Mouse (Mus musculus) ES-E14 (cell line): ENCODE measurements around the gene Tcte2. TPM values are rescaled to one million over a fixed set of nuclear protein-coding genes. Genes with fewer than 3 reads are reported as not detected.

Source experiments
- DNase-seq: peaks from one replicate; pipeline ENCODE4 v3.0.0-alpha.2; 2013; ENCODE audit warnings: low read depth, low spot score
- H3K27ac ChIP-seq: 2 replicates; pipeline ENCODE4 v1.5.1; 2012; ENCODE audit warnings: low read depth, mild to moderate bottlenecking, low read length, moderate library complexity, mixed read lengths; ENCODE audit not compliant: poor library complexity, insufficient read depth, severe bottlenecking
- H3K36me3 ChIP-seq: 2 replicates; pipeline ENCODE4 v1.6.1; 2012; ENCODE audit warnings: mild to moderate bottlenecking, low read length, moderate library complexity, mixed read lengths; ENCODE audit not compliant: control insufficient read depth, poor library complexity, insufficient read depth, severe bottlenecking
- H3K4me1 ChIP-seq, 2 experiments: fragments of 150-350 bp in 1 of 2; sonication (generic) in 1 of 2; 2 replicates each; pipeline ENCODE4 v1.6.1; 2012; ENCODE audit warnings: low read length in 2 of 2, mild to moderate bottlenecking in 1 of 2, mixed read lengths in 1 of 2; ENCODE audit not compliant: control insufficient read depth in 2 of 2, insufficient read depth in 2 of 2, poor library complexity in 1 of 2
- H3K4me3 ChIP-seq, 2 experiments: fragments of 150-350 bp in 1 of 2; sonication (generic) in 1 of 2; 2 replicates each; pipeline ENCODE4 v1.5.1; 2012; ENCODE audit warnings: low read length in 2 of 2, low read depth in 1 of 2, mild to moderate bottlenecking in 1 of 2, mixed read lengths in 1 of 2; ENCODE audit not compliant: insufficient read depth in 1 of 2, poor library complexity in 1 of 2, severe bottlenecking in 1 of 2
- H3K9ac ChIP-seq: 2 replicates; pipeline ENCODE4 v1.6.1; 2012; ENCODE audit warnings: low read depth, mild to moderate bottlenecking, low read length, mixed read lengths; ENCODE audit not compliant: poor library complexity, insufficient read depth, severe bottlenecking
- H3K9me3 ChIP-seq: fragments of 150-350 bp; sonication (generic); 2 replicates; pipeline ENCODE4 v1.6.1; 2012; ENCODE audit warnings: low read depth, mild to moderate bottlenecking, low read length; ENCODE audit not compliant: control insufficient read depth, insufficient read depth
- CHD2 ChIP-seq: IDR thresholded peaks from 2 replicates; pipeline ENCODE4 v1.6.1; 2014; ENCODE audit warnings: mild to moderate bottlenecking, low read depth, low read length, inconsistent platforms
- HCFC1 ChIP-seq: IDR thresholded peaks from 2 replicates; pipeline ENCODE4 v1.6.1; 2012; ENCODE audit warnings: low read length, inconsistent platforms, borderline replicate concordance; ENCODE audit not compliant: insufficient read depth
- MAFK ChIP-seq: IDR thresholded peaks from 2 replicates; pipeline ENCODE4 v1.6.1; 2014; ENCODE audit warnings: mild to moderate bottlenecking, low read depth, low read length, inconsistent platforms; ENCODE audit not compliant: insufficient read depth
- ZC3H11A ChIP-seq: IDR thresholded peaks from 2 replicates; pipeline ENCODE4 v1.6.1; 2012; ENCODE audit warnings: low read depth, mild to moderate bottlenecking, inconsistent platforms, low read length, borderline replicate concordance
- ZNF384 ChIP-seq: IDR thresholded peaks from 2 replicates; pipeline ENCODE4 v1.6.1; 2012; ENCODE audit warnings: low read depth, low read length, inconsistent platforms
- in situ Hi-C, 2 experiments: fragments of 600-800 bp; cut with MboI; formaldehyde crosslinking; loops; one replicate each; pipeline ENCODE4 v1.15.1; 2025; ENCODE audit warnings: low sequenced_read_pairs in 2 of 2, inconsistent platforms in 1 of 2; ENCODE audit not compliant: unreplicated experiment in 2 of 2
- total RNA-seq: library from RNA; depleted of rRNA; stranded (reverse); fragments of 300-350 nt; gene quantifications from 2 replicates; pipeline ENCODE4 v1.2.3, GENCODE M21; 2012

Gene Tcte2
- total RNA-seq, 1 experiment, result 3.3 TPM

- Histone ChIP-seq H3K4me1 (no peaks in the 10 kb centered on the region), H3K9ac (no peak overlapping the region)
Measured at GRCm38 (mm10) chr17:13783469-13783868, 21.8 kb upstream of the Tcte2 start.

GRCm38 (mm10) chr17:13781948-13782347, 20.3 kb upstream of the Tcte2 start:
- in situ Hi-C loops, result no loop called here
- no peak for DNase-seq
- Histone ChIP-seq H3K9me3 (peaks cover 31% of the 10 kb centered on the region), H3K27ac (no peak overlapping the region), H3K9ac (no peak overlapping the region), H3K4me3 (no peak overlapping the region), H3K4me1 (no peaks in the 10 kb centered on the region), H3K36me3 (peaks cover 15% of the 10 kb centered on the region)
- no peak for TF ChIP-seq CHD2
- TF ChIP-seq ZC3H11A, result no peak
- TF ChIP-seq HCFC1, result no peak
- no peak for TF ChIP-seq MAFK
- TF ChIP-seq ZNF384, result no peak

More at GRCm38 (mm10) chr17:13783469-13783868, 21.8 kb upstream of the Tcte2 start:
- DNase-seq, result no peak
- peaks cover 31% of the 10 kb centered on the region for H3K9me3 ChIP-seq
- H3K27ac ChIP-seq, result no peak overlapping the region
- H3K36me3 ChIP-seq, result peaks cover 15% of the 10 kb centered on the region
- in situ Hi-C loops, result no loop called here
- H3K4me3 ChIP-seq, result no peak overlapping the region
- TF ChIP-seq CHD2 (no peak), MAFK (no peak), ZC3H11A (no peak), HCFC1 (no peak), ZNF384 (no peak)

GRCm38 (mm10) chr17:13778865-13779264, 17.2 kb upstream of the Tcte2 start:
- in situ Hi-C loops, result no loop called here
- H3K36me3 ChIP-seq, result peaks cover 3% of the 10 kb centered on the region; the same call in 1 of the 2 replicates
- peaks cover 5% of the 10 kb centered on the region for H3K9me3 ChIP-seq
- H3K4me3 ChIP-seq, result no peak overlapping the region
- no peak overlapping the region for H3K9ac ChIP-seq
- TF ChIP-seq ZC3H11A (no peak), CHD2 (no peak), MAFK (no peak), ZNF384 (no peak), HCFC1 (no peak)
- no peak for DNase-seq
- no peaks in the 10 kb centered on the region for H3K4me1 ChIP-seq
- no peak overlapping the region for H3K27ac ChIP-seq

GRCm38 (mm10) chr17:13777676-13778075, 16.1 kb upstream of the Tcte2 start:
- in situ Hi-C loops, result no loop called here
- Histone ChIP-seq H3K9me3 (peaks cover 1% of the 10 kb centered on the region; the same call in 1 of the 2 replicates), H3K9ac (no peak overlapping the region), H3K4me1 (no peaks in the 10 kb centered on the region), H3K36me3 (peaks cover 3% of the 10 kb centered on the region; the same call in 1 of the 2 replicates), H3K27ac (no peak overlapping the region), H3K4me3 (no peak overlapping the region)
- no peak for DNase-seq
- no peak for TF ChIP-seq ZNF384
- no peak for TF ChIP-seq CHD2
- TF ChIP-seq ZC3H11A, result no peak
- TF ChIP-seq MAFK, result no peak
- TF ChIP-seq HCFC1, result no peak

- H3K27ac ChIP-seq, result no peak overlapping the region
- no peak overlapping the region for H3K9ac ChIP-seq
- no peaks in the 10 kb centered on the region for H3K9me3 ChIP-seq
- TF ChIP-seq ZC3H11A (peak; percentile 37; the same call in 1 of the 2 replicates), CHD2 (no peak)
- no peak overlapping the region for H3K4me3 ChIP-seq
- no peaks in the 10 kb centered on the region for H3K4me1 ChIP-seq
- H3K36me3 ChIP-seq, result no peaks in the 10 kb centered on the region
- no peak for DNase-seq
- in situ Hi-C loops, result no loop called here
Measured at GRCm38 (mm10) chr17:13769256-13769655, 7.6 kb upstream of the Tcte2 start.
